Mouse (Mus musculus) heart, postnatal 0 days (tissue): ENCODE results near the gene Itgb4. TPM values are rescaled to one million over a fixed set of nuclear protein-coding genes. Genes with fewer than 3 reads are reported as not detected.

ENCODE experiments used
- ATAC-seq: fragments of 200-750 bp; cut with Nextera tagmentation; 2 replicates; pipeline ENCODE4 v1.8.0; 2017; ENCODE audit warnings: low read depth, moderate number of reproducible peaks, moderate library complexity; ENCODE audit not compliant: insufficient read depth
- DNase-seq: peaks from one replicate; pipeline ENCODE4 v3.0.0-alpha.2; 2016; ENCODE audit warnings: low spot score
- H3K27ac ChIP-seq: fragments of 300-500 bp; sonication (generic); 2 replicates; pipeline ENCODE4 v1.5.1; 2014; ENCODE audit warnings: low read depth, mild to moderate bottlenecking
- H3K27me3 ChIP-seq: fragments of 300-500 bp; sonication (generic); 2 replicates; pipeline ENCODE4 v1.6.1; 2014; ENCODE audit warnings: low read length, mixed read lengths; ENCODE audit not compliant: control insufficient read depth, insufficient read depth
- H3K36me3 ChIP-seq: fragments of 300-500 bp; sonication (generic); replicated peaks from 2 replicates; pipeline ENCODE4 v1.6.1; 2014; ENCODE audit warnings: low read length, mixed read lengths; ENCODE audit not compliant: control insufficient read depth, insufficient read depth
- H3K4me1 ChIP-seq: fragments of 300-500 bp; sonication (generic); 2 replicates; pipeline ENCODE4 v1.6.1; 2014; ENCODE audit warnings: antibody characterized with exemption; ENCODE audit not compliant: control insufficient read depth, insufficient read depth
- H3K4me2 ChIP-seq: fragments of 300-500 bp; sonication (generic); 2 replicates; pipeline ENCODE4 v1.6.1; 2014; ENCODE audit warnings: low read depth, mild to moderate bottlenecking, low read length, moderate library complexity
- H3K4me3 ChIP-seq: fragments of 300-500 bp; sonication (generic); 2 replicates; pipeline ENCODE4 v1.5.1; 2014; ENCODE audit warnings: low read depth, low read length
- H3K9ac ChIP-seq: fragments of 300-500 bp; sonication (generic); replicated peaks from 2 replicates; pipeline ENCODE4 v1.6.1; 2014; ENCODE audit warnings: low read depth, low read length, mixed read lengths
- H3K9me3 ChIP-seq: fragments of 300-500 bp; sonication (generic); replicated peaks from 2 replicates; pipeline ENCODE4 v1.6.1; 2016; ENCODE audit warnings: low read length; ENCODE audit not compliant: control insufficient read depth
- CTCF ChIP-seq: IDR thresholded peaks from 2 replicates; pipeline ENCODE4 v1.5.1; 2016; ENCODE audit warnings: antibody characterized with exemption, control low read depth, low read depth
- EP300 ChIP-seq: IDR thresholded peaks from 2 replicates; pipeline ENCODE4 v1.6.1; 2016; ENCODE audit warnings: antibody characterized with exemption, low read depth
- WGBS: fragments of 180-500 bp; shearing (Covaris S2); extraction: QIAGEN DNeasy Blood & Tissue Kit; methylation state at CpG from one replicate; pipeline ENCODE4 v1.1.7; 2014; 5-methylcytosine and 5-hydroxymethylcytosine counted together
- polyA plus RNA-seq: library from polyadenylated mRNA; unstranded; fragments of >200 nt; fragmentation: Nextera tagmentation; extraction: Ambion mirVana; gene quantifications from 2 replicates; pipeline ENCODE4 v1.2.1, GENCODE M21; 2015
- total RNA-seq: library from RNA; depleted of rRNA; stranded (reverse); fragments of >200 nt; gene quantifications from 2 replicates; pipeline ENCODE4 v1.2.3, GENCODE M21; 2014; ENCODE audit warnings: low replicate concordance

Gene Itgb4
- total and polyA plus RNA-seq, 2 experiments from 2014 or later, result 1.1 to 1.5 TPM

- no peaks in the 10 kb centered on the region for H3K9me3 ChIP-seq
- H3K4me3 ChIP-seq, result peak overlapping the region; percentile 51
- H3K27me3 ChIP-seq, result peaks cover 41% of the 10 kb centered on the region
- ATAC-seq, result no peak
- no peak overlapping the region for H3K27ac ChIP-seq
- peak overlapping the region; percentile 81 for H3K4me2 ChIP-seq
- no peak for TF ChIP-seq EP300
- no peak for TF ChIP-seq CTCF
- H3K4me1 ChIP-seq, result peaks cover 9% of the 10 kb centered on the region
- H3K9ac ChIP-seq, result 0 out of 2 replicates have a peak overlapping the region, but pooled peaks have one; percentile 17
- H3K36me3 ChIP-seq, result no peaks in the 10 kb centered on the region
- 8% methylated on average over 18 of the region's 18 CpGs for WGBS
- no peak for DNase-seq
Observed at GRCm38 (mm10) chr11:115975083-115975420, 543 bp downstream of the Itgb4 start.

DNA sequence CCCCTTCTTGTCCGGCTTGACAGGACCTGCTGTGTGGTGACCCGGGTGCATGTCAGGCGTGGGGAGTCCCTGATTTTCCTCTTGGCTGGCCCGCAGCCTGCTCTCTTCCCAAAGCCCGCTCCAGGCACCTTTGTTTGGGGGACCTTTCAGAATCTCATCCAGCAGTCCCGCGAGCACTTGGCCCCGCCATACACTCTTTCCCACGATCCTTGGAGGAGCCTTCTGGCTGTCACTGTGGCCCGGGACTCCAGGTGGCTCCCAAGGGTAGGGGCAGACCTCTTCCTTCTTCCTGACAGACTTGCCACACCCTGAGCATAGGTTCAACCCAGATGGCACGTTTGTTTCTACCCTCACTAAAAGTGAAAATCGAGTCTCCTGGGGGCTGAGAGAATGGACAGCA lies 1.0 kb downstream of the Itgb4 start:
- DNase-seq, result no peak
- Histone ChIP-seq H3K9ac (no peak overlapping the region), H3K4me2 (no peak overlapping the region; the same call in 1 of the 2 replicates), H3K27ac (no peak overlapping the region), H3K4me3 (0 out of 2 replicates have a peak overlapping the region, but pooled peaks have one; percentile 51), H3K9me3 (no peaks in the 10 kb centered on the region), H3K4me1 (peaks cover 9% of the 10 kb centered on the region), H3K27me3 (peaks cover 41% of the 10 kb centered on the region), H3K36me3 (no peaks in the 10 kb centered on the region)
- 44% methylated on average over 12 of the region's 12 CpGs for WGBS
- TF ChIP-seq EP300 (no peak), CTCF (no peak)
- no peak for ATAC-seq

- H3K4me2 ChIP-seq, result no peak overlapping the region
- no peak overlapping the region for H3K27ac ChIP-seq
- no peaks in the 10 kb centered on the region for H3K36me3 ChIP-seq
- no peak overlapping the region for H3K4me3 ChIP-seq
- 83% methylated on average over 15 of the region's 15 CpGs for WGBS
- no peak for DNase-seq
- no peak for ATAC-seq
- H3K9ac ChIP-seq, result no peak overlapping the region
- peaks cover 9% of the 10 kb centered on the region for H3K27me3 ChIP-seq
- TF ChIP-seq CTCF (no peak), EP300 (no peak)
- H3K4me1 ChIP-seq, result no peaks in the 10 kb centered on the region
- H3K9me3 ChIP-seq, result no peaks in the 10 kb centered on the region
Observed at GRCm38 (mm10) chr11:115982472-115982871, 8.0 kb downstream of the Itgb4 start.

DNA sequence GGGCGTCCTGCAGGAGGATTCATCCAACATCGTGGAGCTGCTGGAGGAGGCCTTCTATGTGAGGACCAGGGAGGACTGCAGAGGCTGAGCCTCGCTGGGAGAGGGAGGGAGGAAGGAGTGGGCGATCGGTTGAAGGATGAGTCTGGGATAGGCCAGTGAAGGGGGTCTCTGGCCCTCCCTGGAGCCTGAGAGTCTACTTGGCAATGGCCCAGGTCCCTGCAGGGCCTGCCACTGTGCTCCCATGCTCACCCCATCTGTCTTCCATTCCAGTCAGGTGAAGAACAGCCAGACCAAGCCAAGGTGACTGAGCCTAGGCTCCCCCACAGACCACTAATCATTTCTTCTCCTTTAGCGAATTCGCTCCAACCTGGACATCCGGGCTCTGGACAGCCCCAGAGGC lies 8.8 kb downstream of the Itgb4 start:
- Histone ChIP-seq H3K36me3 (no peaks in the 10 kb centered on the region), H3K4me1 (no peaks in the 10 kb centered on the region), H3K4me3 (no peak overlapping the region), H3K27me3 (peaks cover 5% of the 10 kb centered on the region; the same call in 1 of the 2 replicates), H3K9ac (no peak overlapping the region), H3K27ac (no peak overlapping the region), H3K9me3 (no peaks in the 10 kb centered on the region), H3K4me2 (no peak overlapping the region)
- DNase-seq, result no peak
- TF ChIP-seq EP300 (no peak), CTCF (no peak)
- no peak for ATAC-seq
- 81% methylated on average over 8 of the region's 8 CpGs for WGBS

GRCm38 (mm10) chr11:115989686-115990085 lies 15.2 kb downstream of the Itgb4 start:
- H3K9ac ChIP-seq, result no peak overlapping the region
- no peak for TF ChIP-seq CTCF
- no peak for TF ChIP-seq EP300
- no peak overlapping the region for H3K4me3 ChIP-seq
- H3K36me3 ChIP-seq, result no peaks in the 10 kb centered on the region
- no peak overlapping the region for H3K4me2 ChIP-seq
- ATAC-seq (no peak), DNase-seq (no peak)
- H3K4me1 ChIP-seq, result no peaks in the 10 kb centered on the region
- no peaks in the 10 kb centered on the region for H3K9me3 ChIP-seq
- 25% methylated on average over 15 of the region's 15 CpGs for WGBS
- H3K27ac ChIP-seq, result no peak overlapping the region
- 0 out of 2 replicates have a peak, but pooled peaks cover 5% of the 10 kb centered on the region for H3K27me3 ChIP-seq

- 57% methylated on average over 4 of the region's 4 CpGs for WGBS
- no peaks in the 10 kb centered on the region for H3K4me1 ChIP-seq
- DNase-seq, result no peak
- no peak overlapping the region for H3K9ac ChIP-seq
- no peak for ATAC-seq
- H3K27ac ChIP-seq, result no peak overlapping the region
- no peak overlapping the region for H3K4me2 ChIP-seq
- TF ChIP-seq CTCF (no peak), EP300 (no peak)
- no peaks in the 10 kb centered on the region for H3K36me3 ChIP-seq
- H3K4me3 ChIP-seq, result no peak overlapping the region
- H3K27me3 ChIP-seq, result 0 out of 2 replicates have a peak, but pooled peaks cover 5% of the 10 kb centered on the region
- H3K9me3 ChIP-seq, result no peaks in the 10 kb centered on the region
Observed at GRCm38 (mm10) chr11:115992098-115992497, 17.6 kb downstream of the Itgb4 start.
